Mouse (Mus musculus): ENCODE data around the gene Fam89b.

The Fam89b gene

DNA sequence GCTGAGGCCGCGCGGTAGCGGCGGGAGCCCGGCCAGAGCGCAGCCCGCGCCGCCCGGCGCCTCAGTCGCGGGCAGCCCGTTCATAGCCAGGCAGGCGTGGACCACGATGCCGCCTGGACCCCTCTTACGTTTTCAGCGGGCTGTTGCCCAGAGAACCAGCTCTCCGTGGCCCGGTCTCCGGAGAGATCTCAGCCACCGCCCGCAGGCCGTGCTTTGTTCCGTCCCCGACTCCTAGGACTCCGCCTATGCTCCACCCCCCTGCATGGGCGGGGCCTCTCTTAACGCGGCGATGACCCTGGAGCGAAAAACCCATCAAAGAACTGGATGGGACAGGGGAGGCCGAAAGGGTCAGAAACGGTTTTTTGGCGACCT, at the start of gene Fam89b:
Gene Fam89b, minus strand, starts transcription at position 210 of the 372 bp plus-strand sequence.
- peak; percentile 77 for DNase-seq

- no peak for DNase-seq
These were observed 48.9 kb upstream of the Fam89b start for GRCm38 (mm10) chr19:5778312-5778711.

- DNase-seq = no peak
These were observed 48.1 kb upstream of the Fam89b start for GRCm38 (mm10) chr19:5777387-5778032.

DNA sequence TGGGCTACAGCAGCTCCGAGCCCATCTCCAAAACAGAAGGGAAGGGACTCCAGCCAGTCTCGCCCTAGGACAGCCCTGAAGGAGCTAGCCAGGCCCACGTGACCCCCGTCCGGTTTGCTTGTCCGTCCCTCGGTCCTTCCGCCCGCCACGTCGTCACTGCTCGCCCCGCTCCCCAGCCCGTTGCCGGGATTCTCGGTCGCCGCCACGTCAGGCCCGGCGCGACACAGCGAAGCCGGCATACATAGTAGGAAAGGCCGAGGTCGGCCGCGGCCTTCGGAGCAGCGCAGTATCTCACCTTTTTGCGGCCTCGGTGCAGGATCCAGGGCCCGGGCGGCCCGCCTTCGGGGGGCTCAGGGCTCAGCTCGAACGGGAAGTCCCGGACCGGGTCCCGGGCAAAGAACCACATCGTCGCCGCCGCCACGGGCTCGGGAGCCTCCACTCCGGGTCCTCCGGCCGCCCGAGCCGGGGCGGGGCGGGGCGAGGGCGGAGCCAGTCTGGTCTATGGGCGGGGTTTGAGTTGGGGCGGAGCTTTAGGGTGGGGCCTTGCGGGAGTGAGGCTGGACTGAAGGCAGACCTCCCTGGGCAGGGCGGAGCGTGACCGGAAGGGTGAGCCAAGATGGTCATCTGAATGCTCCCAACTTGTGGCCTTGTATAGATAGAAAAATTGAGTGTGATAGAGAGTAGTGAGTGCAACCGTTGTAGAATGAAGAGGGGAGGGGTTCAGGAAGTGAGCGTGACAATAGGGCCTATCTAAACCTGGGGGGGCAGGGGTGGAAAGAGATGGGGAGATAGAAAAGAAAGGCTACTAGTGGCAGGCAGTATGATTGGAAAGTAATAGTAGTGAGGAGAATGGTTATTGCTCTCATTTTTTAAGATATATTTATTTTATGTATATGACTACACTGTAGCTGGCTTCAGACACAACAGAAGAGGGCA, 41.7 kb upstream of the Fam89b start, which contains the start of gene Scyl1:
Gene Scyl1, minus strand, starts transcription at position 495 of the 936 bp plus-strand sequence.
- peak; percentile 97 for DNase-seq

- no peak for DNase-seq
These were observed 40.9 kb upstream of the Fam89b start for GRCm38 (mm10) chr19:5770311-5770710.

DNA sequence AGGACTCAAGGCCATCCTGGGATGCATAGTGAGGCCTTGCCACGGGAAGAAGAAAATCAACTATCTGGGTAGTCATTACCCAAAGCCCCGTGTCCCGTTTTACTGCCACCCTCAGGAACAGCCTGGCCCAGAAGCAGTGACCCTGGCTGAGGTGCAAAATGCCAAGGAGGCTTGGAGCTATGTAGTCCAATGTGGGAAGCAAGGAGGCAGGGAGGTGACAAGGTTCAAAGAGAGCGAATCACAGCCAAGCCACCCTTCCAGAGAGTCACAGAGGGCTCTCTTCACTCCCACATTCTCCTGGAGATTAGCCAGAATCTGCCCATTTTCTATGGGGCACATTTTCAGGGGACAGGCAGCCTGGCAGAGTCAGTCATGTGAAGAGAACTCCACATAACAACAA, 37.8 kb upstream of the Fam89b start:
- no peak for DNase-seq

GRCm38 (mm10) chr19:5763163-5763562, 33.7 kb upstream of the Fam89b start:
- no peak for DNase-seq

- no peak for DNase-seq
These were observed 29.5 kb upstream of the Fam89b start for GRCm38 (mm10) chr19:5758878-5759403.

GRCm38 (mm10) chr19:5756991-5757636, 27.7 kb upstream of the Fam89b start:
- peak; percentile 32 for DNase-seq

- peak; percentile 28 for DNase-seq
These were observed 27.0 kb upstream of the Fam89b start for GRCm38 (mm10) chr19:5756321-5756985.

DNA sequence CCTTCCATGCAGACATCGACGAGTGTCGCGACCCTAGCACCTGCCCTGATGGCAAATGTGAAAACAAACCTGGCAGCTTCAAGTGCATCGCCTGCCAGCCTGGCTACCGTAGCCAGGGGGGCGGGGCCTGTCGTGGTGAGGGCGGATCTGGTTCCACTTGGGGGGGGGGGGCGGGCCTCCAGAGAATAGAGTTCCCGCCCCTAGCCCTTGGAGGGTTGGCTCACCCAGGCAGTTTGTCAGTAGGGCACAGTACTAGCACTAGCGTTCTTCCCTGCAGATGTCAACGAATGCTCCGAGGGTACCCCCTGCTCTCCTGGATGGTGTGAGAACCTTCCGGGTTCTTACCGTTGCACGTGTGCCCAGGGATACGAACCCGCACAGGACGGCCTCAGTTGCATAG, 22.3 kb upstream of the Fam89b start:
- DNase-seq = no peak

GRCm38 (mm10) chr19:5750951-5751350, 21.5 kb upstream of the Fam89b start:
- DNase-seq = no peak

DNA sequence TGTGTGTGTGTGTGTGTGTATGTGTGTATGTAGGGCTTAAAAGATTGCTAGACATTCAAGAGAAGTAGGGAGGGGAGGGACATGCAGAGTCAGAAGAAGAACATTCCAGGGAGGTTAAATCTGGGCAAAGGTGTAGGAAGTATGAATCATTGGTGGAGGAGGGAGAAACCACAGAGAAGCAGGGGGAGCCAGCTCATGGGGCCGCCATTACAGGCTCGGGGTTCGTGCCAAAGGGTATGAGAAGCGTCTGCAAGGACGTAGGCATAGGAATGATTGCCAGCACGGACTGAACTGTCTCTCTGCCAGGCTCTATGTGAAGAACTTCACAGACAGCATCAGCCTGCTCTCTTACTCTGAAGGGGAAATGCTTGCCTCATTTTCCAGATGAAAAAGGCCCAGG, 20.0 kb upstream of the Fam89b start:
- DNase-seq = no peak

DNA sequence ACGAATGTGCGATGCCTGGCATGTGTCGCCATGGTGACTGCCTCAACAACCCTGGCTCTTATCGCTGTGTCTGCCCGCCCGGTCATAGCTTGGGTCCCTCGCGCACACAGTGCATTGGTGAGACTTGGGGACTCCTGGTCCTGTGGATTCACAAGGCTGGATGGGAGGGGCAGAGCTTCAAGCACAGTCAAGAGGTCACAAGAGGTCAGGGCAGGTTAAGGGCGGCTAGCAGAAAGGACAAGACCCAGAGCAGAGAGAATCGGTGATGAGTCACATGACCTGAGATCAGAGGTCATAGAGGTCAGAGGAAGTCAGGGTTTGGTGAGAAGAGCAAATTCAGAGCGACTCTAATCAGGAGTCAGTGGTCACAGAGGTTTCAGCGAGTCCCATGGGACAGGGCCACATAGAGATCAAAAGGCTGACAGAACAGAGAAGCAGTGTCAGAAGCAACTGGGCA, 17.5 kb upstream of the Fam89b start:
- DNase-seq = no peak

- DNase-seq = peak; percentile 29
These were observed 16.6 kb upstream of the Fam89b start for GRCm38 (mm10) chr19:5745756-5746710.

DNA sequence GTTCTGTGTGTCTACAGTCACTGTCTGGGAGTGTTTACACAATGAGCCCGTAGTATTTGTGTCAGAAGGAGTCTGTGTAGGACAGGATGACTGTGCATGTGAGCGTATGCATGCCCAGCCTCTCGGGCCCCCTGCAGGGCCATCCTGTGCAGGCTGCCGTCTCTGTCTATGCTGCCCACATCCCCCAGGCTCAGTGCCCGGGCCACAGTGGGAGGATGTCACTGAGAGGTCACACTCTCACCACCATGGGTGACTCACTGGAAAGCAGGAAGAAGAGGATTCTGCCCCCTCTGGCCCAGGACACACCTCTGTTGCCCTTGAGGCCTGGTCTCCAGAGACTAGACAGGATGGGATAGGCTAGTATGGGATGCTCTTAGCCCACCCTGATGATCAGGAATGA, 14.1 kb upstream of the Fam89b start:
- peak; percentile 53 for DNase-seq

DNA sequence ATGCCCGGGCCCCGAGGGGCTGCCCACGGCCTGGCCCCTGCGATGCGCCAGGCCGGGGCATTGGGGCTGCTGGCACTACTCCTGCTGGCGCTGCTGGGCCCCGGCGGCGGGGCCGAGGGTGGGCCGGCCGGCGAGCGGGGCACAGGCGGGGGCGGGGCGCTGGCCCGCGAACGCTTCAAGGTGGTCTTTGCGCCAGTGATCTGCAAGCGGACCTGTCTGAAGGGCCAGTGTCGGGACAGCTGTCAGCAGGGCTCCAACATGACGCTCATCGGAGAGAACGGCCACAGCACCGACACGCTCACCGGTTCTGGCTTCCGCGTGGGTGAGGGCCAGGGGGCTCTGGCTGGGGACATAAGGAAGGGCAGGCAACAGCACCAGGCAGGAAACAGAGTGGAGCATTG, 12.8 kb upstream of the Fam89b start:
- peak; percentile 52 for DNase-seq

- peak; percentile 81 for DNase-seq
These were observed 12.3 kb upstream of the Fam89b start for GRCm38 (mm10) chr19:5741641-5742240.

DNA sequence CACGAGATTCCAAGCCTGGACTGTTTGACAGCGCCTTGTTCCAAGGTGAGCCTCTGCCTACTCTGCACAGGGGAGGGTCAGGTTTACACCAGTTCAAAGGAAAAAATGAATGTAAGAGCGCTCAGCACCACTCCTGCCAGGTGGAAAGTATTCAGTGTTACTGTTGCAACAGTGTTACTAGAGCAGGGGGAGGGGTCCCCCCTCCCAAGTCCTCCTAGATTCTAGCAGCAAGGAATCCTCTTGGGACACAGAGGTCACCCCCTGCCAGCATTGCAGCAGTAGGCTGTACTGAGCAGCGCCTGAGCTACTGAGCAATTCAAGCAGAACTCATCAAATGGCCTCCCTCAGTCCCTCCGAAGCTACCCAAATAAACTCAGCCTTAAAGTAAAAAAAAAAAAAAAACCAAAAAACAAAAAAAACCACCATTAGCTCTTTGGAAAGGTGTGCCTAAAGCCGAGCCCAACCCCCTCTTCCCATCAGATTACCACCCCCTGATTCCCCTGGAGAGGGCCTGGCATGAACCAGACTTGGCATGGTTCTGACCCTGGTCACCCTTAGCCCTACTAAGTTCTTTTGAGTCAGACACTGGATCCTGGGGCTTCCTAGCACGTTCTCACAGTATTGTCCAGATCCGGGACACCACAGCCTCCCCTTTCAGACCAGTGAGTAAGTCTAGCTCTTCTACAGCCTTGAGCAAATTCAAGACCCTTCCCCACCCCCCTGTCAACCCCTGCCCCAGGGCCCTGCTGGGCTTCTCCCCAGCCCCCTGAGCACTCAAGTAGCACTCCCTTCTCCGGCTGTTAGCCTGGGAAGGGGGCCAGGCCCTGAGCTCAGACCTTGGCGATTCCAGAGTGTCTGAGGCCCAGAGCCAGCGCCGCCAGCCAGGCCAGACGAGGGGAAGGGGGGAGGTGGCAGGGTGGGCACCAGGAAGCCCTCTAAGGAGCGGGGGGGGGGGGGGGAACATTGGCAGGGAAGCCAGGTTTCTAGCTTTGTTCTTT, 11.2 kb upstream of the Fam89b start, which contains the start of gene Ltbp3:
Gene Ltbp3, plus strand, starts transcription at position 585 of the 998 bp plus-strand sequence.
- DNase-seq = peak; percentile 71

DNA sequence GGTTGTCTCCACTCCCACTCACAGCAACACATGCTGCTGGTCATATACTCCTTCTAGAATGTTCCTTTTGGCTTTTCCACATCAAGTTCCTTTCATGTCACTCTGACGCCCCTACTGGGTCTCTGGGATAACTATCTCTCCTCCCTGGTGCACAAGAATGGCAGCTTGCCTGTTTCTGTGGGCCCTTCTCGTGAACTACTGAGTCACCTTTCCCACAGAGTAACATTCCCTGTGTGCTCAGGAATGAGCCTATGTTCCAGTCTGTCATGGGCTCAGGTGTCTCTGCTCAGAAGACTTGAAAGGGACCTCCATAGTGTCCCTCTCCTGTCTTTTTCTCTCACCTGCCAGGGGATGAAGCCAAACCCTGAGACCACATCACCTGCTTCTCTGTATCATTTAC, 10.0 kb upstream of the Fam89b start:
- DNase-seq = no peak

All from cerebellum, adult 8-10 months (tissue).